Mouse (Mus musculus) lung, embryonic 15.5 days (tissue): ENCODE measurements around the gene Dock4. TPM values are rescaled to one million over a fixed set of nuclear protein-coding genes. Genes with fewer than 3 reads are reported as not detected.

ENCODE experiments used
- ATAC-seq: fragments of 200-750 bp; cut with Nextera tagmentation; 2 replicates; pipeline ENCODE4 v1.8.0; 2017; ENCODE audit warnings: moderate number of reproducible peaks, borderline replicate concordance; ENCODE audit not compliant: low FRiP score, low TSS enrichment; ENCODE audit errors: extremely low read depth
- H3K27ac ChIP-seq: fragments of 300-500 bp; sonication (generic); 2 replicates; pipeline ENCODE4 v1.5.1; 2015; ENCODE audit warnings: moderate library complexity, mild to moderate bottlenecking, inconsistent platforms
- H3K27me3 ChIP-seq: fragments of 300-500 bp; sonication (generic); 2 replicates; pipeline ENCODE4 v1.6.1; 2015; ENCODE audit warnings: inconsistent platforms
- H3K36me3 ChIP-seq: fragments of 300-500 bp; sonication (generic); 2 replicates; pipeline ENCODE4 v1.6.1; 2015; ENCODE audit warnings: inconsistent platforms
- H3K4me1 ChIP-seq: fragments of 300-500 bp; sonication (generic); 2 replicates; pipeline ENCODE4 v1.6.1; 2015; ENCODE audit warnings: inconsistent platforms
- H3K4me2 ChIP-seq: fragments of 300-500 bp; sonication (generic); 2 replicates; pipeline ENCODE4 v1.6.1; 2015; ENCODE audit warnings: inconsistent platforms, mild to moderate bottlenecking, moderate library complexity
- H3K4me3 ChIP-seq: fragments of 300-500 bp; sonication (generic); 2 replicates; pipeline ENCODE4 v1.5.1; 2015; ENCODE audit warnings: mild to moderate bottlenecking, inconsistent platforms
- H3K9ac ChIP-seq: fragments of 300-500 bp; sonication (generic); 2 replicates; pipeline ENCODE4 v1.6.1; 2015; ENCODE audit warnings: inconsistent platforms
- H3K9me3 ChIP-seq: fragments of 300-500 bp; sonication (generic); 2 replicates; pipeline ENCODE4 v1.6.1; 2016; ENCODE audit warnings: inconsistent platforms
- WGBS: fragments of 180-500 bp; shearing (Covaris S2); methylation state at CpG from one replicate; pipeline ENCODE4 v1.1.7; 2015; 5-methylcytosine and 5-hydroxymethylcytosine counted together
- polyA plus RNA-seq: library from polyadenylated mRNA; unstranded; fragments of >200 nt; fragmentation: Nextera tagmentation; extraction: Ambion mirVana; gene quantifications from 2 replicates; pipeline ENCODE4 v1.2.1, GENCODE M21; 2015

Gene Dock4
- polyA plus RNA-seq, 1 experiment from 2014 or later, result 28.0 TPM

DNA sequence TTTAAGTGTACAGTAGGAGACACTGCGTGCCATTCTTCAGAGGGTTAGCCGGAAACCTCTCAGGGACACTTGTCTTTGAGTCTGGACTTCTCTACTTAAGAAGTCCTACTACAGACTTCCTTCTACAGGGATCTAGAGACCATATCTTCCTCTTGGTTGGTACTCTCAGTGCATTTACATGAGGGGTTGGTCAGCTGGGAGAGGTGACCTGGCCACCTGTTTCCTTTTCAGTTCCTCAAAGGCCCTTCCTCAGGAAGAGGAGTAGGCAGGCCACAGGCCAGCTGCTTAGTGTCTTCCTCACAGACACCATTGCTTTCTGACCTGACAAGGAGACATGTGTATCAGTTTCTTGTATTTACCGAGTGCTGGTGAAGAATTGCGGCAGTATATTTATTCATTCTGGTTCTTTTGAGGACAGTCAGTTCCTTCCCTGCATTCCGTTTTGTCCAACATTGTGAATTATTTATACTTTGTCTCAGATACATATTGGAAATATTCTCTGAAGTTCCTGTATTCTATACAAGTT is 380.2 kb downstream of the Dock4 start:
- peak; percentile 71 for ATAC-seq
- Histone ChIP-seq H3K27ac (peak overlapping the region; percentile 61), H3K9ac (no peak overlapping the region)

DNA sequence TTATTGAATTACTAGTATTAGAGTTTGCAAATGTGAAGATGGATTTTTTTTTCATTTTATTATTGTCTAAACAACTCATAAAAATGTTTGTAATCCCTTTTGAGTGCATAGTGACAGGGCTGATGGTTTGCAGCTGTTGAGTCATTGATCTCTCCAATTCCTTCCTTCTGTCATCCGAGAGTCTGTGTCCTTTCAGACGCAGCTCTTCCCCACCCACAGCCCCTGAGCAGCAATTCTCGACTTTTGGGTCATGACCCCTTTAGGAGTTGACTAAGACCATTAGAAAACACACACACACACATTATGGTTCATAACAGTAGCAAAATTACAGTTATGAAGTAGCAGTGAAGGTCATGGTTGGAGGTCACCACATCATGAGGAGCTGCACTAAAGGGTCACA is 380.7 kb downstream of the Dock4 start:
- peak; percentile 88 for ATAC-seq
- H3K4me3 ChIP-seq, result no peak overlapping the region
- H3K27me3 ChIP-seq, result no peaks in the 10 kb centered on the region
- H3K27ac ChIP-seq, result 0 out of 2 replicates have a peak overlapping the region, but pooled peaks have one; percentile 18
- 0 out of 2 replicates have a peak, but pooled peaks cover 2% of the 10 kb centered on the region for H3K36me3 ChIP-seq
- H3K4me1 ChIP-seq, result peaks cover 36% of the 10 kb centered on the region
- H3K9ac ChIP-seq, result no peak overlapping the region
- WGBS, result 25% methylated on average over 3 of the region's 3 CpGs
- H3K9me3 ChIP-seq, result no peaks in the 10 kb centered on the region
- H3K4me2 ChIP-seq, result no peak overlapping the region

More for the DNA sequence above, 380.2 kb downstream of the Dock4 start:
- WGBS, result 49% methylated on average over 5 of the region's 5 CpGs
- Histone ChIP-seq H3K4me2 (no peak overlapping the region), H3K27me3 (no peaks in the 10 kb centered on the region), H3K4me1 (peaks cover 36% of the 10 kb centered on the region), H3K9me3 (no peaks in the 10 kb centered on the region), H3K4me3 (no peak overlapping the region), H3K36me3 (0 out of 2 replicates have a peak, but pooled peaks cover 1% of the 10 kb centered on the region)

DNA sequence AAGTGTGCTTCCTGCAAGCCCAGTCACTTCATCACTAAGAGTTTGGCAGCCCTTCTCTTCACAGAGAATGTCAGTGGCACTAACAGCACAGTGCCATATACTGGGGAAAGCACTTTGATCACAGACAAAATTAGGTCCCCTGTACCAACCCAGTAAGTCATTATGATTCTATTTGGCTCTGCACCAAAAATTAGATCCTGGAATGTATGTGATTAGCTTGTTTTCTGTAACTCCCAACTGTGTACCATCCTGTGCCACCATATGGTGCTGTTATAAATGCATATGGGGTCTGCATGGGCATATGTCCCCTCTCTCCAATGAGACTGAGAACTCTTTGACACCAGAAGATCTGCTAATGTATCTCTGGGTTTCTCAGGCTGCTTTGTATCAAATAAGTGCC is 382.3 kb downstream of the Dock4 start:
- ATAC-seq, result no peak
- no peak overlapping the region for H3K4me2 ChIP-seq
- no peak overlapping the region for H3K27ac ChIP-seq
- no peaks in the 10 kb centered on the region for H3K27me3 ChIP-seq
- no peaks in the 10 kb centered on the region for H3K9me3 ChIP-seq
- H3K36me3 ChIP-seq, result peaks cover 8% of the 10 kb centered on the region; the same call in 1 of the 2 replicates
- H3K4me1 ChIP-seq, result peaks cover 28% of the 10 kb centered on the region
- no peak overlapping the region for H3K9ac ChIP-seq
- H3K4me3 ChIP-seq, result no peak overlapping the region

DNA sequence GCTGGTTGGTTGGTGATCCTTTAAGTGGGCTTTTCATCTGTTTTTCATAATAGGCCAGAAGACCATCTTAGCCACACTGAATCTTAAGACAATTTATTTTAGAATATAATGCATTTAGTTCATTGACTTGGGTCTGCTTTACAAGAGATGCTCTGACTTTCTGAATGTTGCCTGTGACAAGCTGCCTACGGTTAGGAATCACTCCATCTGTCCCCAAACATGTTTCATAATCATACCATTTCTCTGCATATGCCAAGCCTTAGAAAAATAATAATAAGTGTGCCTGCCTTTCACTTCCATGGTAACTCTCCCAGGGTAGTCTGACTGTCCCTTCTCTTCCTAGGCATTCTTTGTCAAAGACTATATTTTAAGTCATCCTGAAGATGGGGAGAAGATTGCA is 383.5 kb downstream of the Dock4 start:
- Histone ChIP-seq H3K9me3 (no peaks in the 10 kb centered on the region), H3K9ac (no peak overlapping the region), H3K4me2 (no peak overlapping the region), H3K4me1 (peaks cover 18% of the 10 kb centered on the region; the same call in 1 of the 2 replicates), H3K36me3 (peaks cover 12% of the 10 kb centered on the region; the same call in 1 of the 2 replicates), H3K27ac (no peak overlapping the region), H3K27me3 (no peaks in the 10 kb centered on the region), H3K4me3 (no peak overlapping the region)
- 79% methylated on average over 1 of the region's 1 CpGs for WGBS
- ATAC-seq, result no peak

DNA sequence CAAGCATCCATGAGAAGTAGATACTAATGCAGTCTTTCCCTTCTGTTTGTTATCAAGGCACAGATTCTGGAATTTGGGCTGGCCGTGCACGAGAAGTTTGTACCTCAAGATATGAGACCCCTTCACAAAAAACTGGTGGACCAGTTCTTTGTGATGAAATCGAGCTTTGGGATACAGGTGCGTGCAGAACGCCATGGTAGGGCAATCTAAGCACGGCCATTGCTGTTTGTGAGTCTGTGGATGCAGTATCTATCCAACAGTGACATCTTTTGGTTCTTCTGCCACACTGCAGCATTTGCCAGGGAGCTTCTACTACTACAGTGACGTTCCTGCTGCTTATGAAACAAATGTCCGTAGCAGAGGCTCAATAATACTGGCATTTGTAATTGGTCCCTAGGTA is 386.4 kb downstream of the Dock4 start:
- Histone ChIP-seq H3K27ac (no peak overlapping the region), H3K4me1 (peaks cover 5% of the 10 kb centered on the region; the same call in 1 of the 2 replicates), H3K27me3 (no peaks in the 10 kb centered on the region), H3K36me3 (peaks cover 21% of the 10 kb centered on the region; the same call in 1 of the 2 replicates), H3K9ac (no peak overlapping the region), H3K4me2 (no peak overlapping the region), H3K4me3 (no peak overlapping the region), H3K9me3 (no peaks in the 10 kb centered on the region)
- ATAC-seq, result no peak
- WGBS, result 73% methylated on average over 8 of the region's 8 CpGs

DNA sequence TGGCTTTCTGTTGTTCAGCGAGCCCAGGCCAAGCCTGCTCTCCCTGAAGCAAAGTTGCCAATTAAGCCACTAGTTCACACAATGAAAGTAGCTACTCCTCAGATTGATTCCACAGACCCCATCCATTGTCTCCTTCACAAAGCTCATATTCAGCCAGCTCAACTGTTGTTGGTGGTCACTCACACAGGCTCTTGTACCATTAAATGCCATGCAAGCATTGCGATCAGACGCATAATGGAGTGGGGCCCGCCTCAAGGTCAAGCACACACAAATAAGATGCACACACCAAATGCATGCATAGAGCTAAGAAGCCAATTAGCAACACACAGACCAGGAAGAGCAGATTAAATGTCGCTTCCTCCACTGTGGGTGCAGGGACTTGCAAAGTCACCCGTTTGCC is 391.2 kb downstream of the Dock4 start:
- Histone ChIP-seq H3K9ac (no peak overlapping the region), H3K27ac (no peak overlapping the region), H3K36me3 (peaks cover 18% of the 10 kb centered on the region; the same call in 1 of the 2 replicates), H3K9me3 (no peaks in the 10 kb centered on the region), H3K4me1 (peaks cover 18% of the 10 kb centered on the region), H3K4me2 (no peak overlapping the region), H3K27me3 (no peaks in the 10 kb centered on the region), H3K4me3 (no peak overlapping the region)
- WGBS, result 86% methylated on average over 6 of the region's 6 CpGs
- ATAC-seq, result no peak

DNA sequence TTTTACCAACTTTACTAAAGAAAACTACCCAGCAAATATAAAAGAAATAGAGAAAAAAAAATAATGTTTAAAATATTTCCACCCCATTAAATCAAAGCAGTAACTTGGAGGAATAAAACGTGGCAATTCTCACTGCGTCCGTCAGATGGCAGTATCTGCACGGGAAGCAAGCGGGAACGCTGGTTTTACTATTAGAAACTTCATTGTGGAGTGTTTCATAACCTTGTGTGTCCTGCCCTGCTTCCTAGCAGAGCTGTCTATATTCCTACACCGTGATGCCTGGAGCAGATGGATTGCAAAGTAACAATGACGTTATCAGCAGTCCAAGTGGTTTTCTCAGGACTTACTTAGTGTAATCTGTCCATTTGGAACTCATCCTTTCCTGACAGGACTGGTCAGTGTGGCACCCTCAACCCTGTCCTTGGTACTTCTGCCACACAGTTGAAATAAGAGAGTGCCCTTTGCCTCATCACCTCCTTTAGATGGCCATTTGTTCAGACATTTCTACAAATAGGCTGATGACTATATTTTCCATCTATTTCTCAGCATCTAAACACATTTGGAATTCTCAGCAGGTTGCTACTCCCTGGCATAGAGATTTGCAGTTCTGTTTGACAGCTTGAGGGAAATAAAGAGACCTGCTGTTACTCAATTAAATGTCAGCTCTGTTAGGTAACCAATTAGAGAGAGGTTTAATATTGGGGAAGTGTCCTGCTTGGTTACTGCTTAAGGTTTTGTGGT is 392.0 kb downstream of the Dock4 start:
- Histone ChIP-seq H3K27me3 (no peaks in the 10 kb centered on the region), H3K4me3 (no peak overlapping the region), H3K36me3 (0 out of 2 replicates have a peak, but pooled peaks cover 12% of the 10 kb centered on the region), H3K9me3 (no peaks in the 10 kb centered on the region), H3K4me2 (no peak overlapping the region), H3K4me1 (peaks cover 18% of the 10 kb centered on the region), H3K9ac (no peak overlapping the region), H3K27ac (peak overlapping the region; percentile 44; the same call in 1 of the 2 replicates)
- ATAC-seq, result peak; percentile 53; the same call in 1 of the 2 replicates
- 5% methylated on average over 8 of the region's 8 CpGs for WGBS

DNA sequence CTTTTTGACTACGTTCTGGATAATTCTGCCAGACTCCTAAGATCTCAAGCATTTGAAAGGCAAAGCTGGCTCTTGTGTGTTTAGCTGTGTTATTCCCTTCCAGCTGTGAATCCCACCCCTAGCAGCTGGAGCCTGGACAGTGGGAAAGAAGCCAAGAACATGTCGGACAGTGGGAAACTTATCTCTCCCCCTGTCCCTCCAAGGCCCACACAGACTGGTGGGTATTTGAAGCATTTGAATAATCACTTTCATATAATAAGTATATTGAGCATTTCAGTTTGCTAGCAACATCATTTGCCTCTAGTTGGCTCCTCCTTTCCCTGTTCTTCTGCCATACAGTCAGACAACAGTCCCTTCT is 392.6 kb downstream of the Dock4 start:
- 0 out of 2 replicates have a peak, but pooled peaks cover 12% of the 10 kb centered on the region for H3K36me3 ChIP-seq
- no peaks in the 10 kb centered on the region for H3K9me3 ChIP-seq
- H3K27me3 ChIP-seq, result no peaks in the 10 kb centered on the region
- H3K4me2 ChIP-seq, result no peak overlapping the region
- H3K27ac ChIP-seq, result peak overlapping the region; percentile 60
- no peak overlapping the region for H3K9ac ChIP-seq
- WGBS, result 44% methylated on average over 2 of the region's 2 CpGs
- H3K4me3 ChIP-seq, result no peak overlapping the region
- ATAC-seq, result peak; percentile 55; the same call in 1 of the 2 replicates
- H3K4me1 ChIP-seq, result peaks cover 18% of the 10 kb centered on the region

DNA sequence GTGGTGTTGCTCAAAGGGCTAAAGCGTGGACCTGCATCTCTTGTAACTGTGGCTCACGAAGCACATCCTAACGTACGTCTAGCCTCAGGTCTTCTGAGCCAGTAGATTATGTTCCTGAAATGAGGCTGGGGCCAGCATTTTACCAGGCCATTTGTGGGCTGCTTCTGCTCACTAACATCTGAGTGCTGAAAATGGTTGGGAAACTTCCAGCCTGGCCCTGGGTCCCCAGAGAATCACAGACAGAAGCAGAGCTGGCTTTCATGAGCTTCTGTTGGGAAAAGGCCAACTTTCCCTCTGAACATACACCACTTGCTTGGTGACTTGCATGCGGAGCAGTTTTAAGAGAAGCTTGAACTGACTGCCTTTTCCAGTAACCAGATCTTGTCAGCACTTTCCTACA is 393.2 kb downstream of the Dock4 start:
- Histone ChIP-seq H3K9ac (no peak overlapping the region), H3K27me3 (no peaks in the 10 kb centered on the region), H3K9me3 (no peaks in the 10 kb centered on the region), H3K27ac (peak overlapping the region; percentile 60), H3K4me3 (no peak overlapping the region), H3K4me2 (no peak overlapping the region), H3K36me3 (0 out of 2 replicates have a peak, but pooled peaks cover 9% of the 10 kb centered on the region), H3K4me1 (peaks cover 18% of the 10 kb centered on the region)
- 62% methylated on average over 5 of the region's 5 CpGs for WGBS
- ATAC-seq, result peak; percentile 55; the same call in 1 of the 2 replicates

DNA sequence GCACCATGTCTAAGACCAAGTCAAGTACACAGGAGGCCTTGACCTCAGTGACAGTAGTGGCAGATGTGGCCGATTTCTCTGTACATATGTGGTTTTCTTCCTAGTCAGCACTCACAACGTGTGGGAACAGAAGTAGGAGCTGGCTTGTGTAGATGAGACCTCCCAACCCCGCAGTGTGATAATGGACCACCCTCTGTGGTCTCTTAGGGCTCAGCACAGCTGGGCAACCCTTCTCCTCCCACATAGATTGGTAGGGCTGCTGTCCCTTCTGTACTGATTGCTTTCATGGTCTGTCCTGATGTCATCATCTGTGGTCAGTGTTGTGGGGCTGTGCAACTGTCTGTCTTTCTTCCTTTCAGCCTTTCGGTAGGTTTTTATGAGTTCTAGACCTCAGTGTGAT is 394.1 kb downstream of the Dock4 start:
- Histone ChIP-seq H3K4me2 (no peak overlapping the region), H3K4me1 (peaks cover 18% of the 10 kb centered on the region), H3K9ac (no peak overlapping the region), H3K36me3 (0 out of 2 replicates have a peak, but pooled peaks cover 12% of the 10 kb centered on the region), H3K27ac (peak overlapping the region; percentile 60; the same call in 1 of the 2 replicates), H3K27me3 (no peaks in the 10 kb centered on the region), H3K4me3 (no peak overlapping the region), H3K9me3 (no peaks in the 10 kb centered on the region)
- 59% methylated on average over 4 of the region's 4 CpGs for WGBS
- ATAC-seq, result peak; percentile 53; the same call in 1 of the 2 replicates

DNA sequence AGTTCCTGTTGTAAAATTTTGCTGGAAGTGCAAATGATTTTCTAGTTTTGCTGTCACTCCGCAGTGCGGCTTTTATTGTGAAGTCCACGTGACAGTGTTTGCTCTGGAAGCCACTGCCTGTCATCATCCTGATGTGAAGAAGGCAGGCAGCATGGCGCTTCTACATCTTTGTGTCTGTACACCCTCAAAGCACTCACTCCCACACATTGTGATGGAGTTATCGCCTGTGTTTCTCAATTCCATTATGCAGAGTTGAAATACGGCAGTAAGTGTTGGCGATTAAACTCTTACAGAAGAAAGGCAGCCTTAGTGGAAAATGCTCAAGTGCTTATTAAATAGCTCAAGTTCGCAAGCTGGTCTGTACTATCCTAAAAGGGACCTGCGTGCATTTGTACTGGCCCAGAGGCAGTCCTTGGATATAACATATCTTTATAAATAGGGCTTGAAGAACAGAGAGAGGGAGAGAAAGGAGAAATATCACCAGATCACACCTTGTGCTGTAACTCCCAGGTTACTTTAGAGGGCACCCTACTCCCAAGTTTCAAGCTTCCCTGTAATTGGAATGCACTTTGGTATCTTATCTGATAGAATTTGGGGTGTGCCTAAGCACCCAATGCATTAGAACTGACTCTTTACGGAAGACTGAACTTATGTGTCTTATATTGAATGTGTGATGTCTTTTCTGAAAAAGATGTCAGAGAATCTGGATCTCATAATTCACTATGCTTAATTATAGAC is 396.7 kb downstream of the Dock4 start:
- 76% methylated on average over 10 of the region's 10 CpGs for WGBS
- H3K27ac ChIP-seq, result no peak overlapping the region
- 0 out of 2 replicates have a peak, but pooled peaks cover 3% of the 10 kb centered on the region for H3K36me3 ChIP-seq
- ATAC-seq, result no peak
- no peak overlapping the region for H3K4me3 ChIP-seq
- H3K4me1 ChIP-seq, result peaks cover 18% of the 10 kb centered on the region
- no peak overlapping the region for H3K9ac ChIP-seq
- H3K4me2 ChIP-seq, result no peak overlapping the region
- no peaks in the 10 kb centered on the region for H3K27me3 ChIP-seq
- H3K9me3 ChIP-seq, result no peaks in the 10 kb centered on the region
